Mouse (Mus musculus): ENCODE results near the gene Fam136a. TPM values are rescaled to one million over a fixed set of nuclear protein-coding genes. Genes with fewer than 3 reads are reported as not detected.
A peak's percentile ranks its signal among the peaks of the same experiment; 100 is the strongest.

Gene Fam136a
- total and polyA plus RNA-seq, 2 experiments from 2014 or later = 50.4 to 62.0 TPM

DNA sequence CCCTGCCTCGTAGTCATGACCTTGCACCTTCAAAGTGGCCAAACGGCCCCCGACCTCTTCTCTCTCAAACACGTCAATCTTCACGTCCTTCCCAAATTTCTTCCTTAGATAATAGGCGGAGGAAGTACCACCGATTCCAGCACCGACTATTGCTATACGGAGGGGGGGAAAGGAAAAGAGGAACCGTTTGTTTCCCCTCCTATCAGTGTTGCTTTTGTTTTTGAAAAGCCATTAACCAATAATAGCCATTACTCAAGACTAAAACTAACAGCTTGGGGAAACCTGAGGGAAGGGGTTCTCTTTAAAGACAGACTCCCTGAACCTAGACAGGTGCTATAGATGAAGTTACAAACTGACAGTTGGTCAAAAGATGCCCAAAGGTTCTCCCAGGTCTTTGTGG is 30.5 kb downstream of the Fam136a start:
- peak overlapping the region; percentile 95 for H3K4me3 ChIP-seq (ENCODE audit: low read depth, low read length)
- DNase-seq (ENCODE audit: low spot score) = no peak
- peak overlapping the region; percentile 98 for H3K9ac ChIP-seq (replicated peaks; ENCODE audit: low read length, poor library complexity, severe bottlenecking)
- no peak for ATAC-seq (ENCODE audit: low FRiP score)
- H3K4me1 ChIP-seq (ENCODE audit: insufficient read depth, low read length) = peaks cover 8% of the 10 kb centered on the region; the same call in 1 of the 2 replicates
- H3K36me3 ChIP-seq (ENCODE audit: insufficient read depth, low read length) = peaks cover 10% of the 10 kb centered on the region
- TF ChIP-seq CTCF (IDR thresholded peaks at IDR 0.05) = no peak
- WGBS = 13% methylated on average over 10 of the region's 10 CpGs
- H3K27ac ChIP-seq (ENCODE audit: low read depth, low read length) = peak overlapping the region; percentile 96
- H3K27me3 ChIP-seq (ENCODE audit: insufficient read depth, low read length) = no peaks in the 10 kb centered on the region
- H3K4me2 ChIP-seq (ENCODE audit: low read depth, low read length, poor library complexity, severe bottlenecking) = peak overlapping the region; percentile 72
- H3K9me3 ChIP-seq (ENCODE audit: low read length) = no peaks in the 10 kb centered on the region

GRCm38 (mm10) chr6:86396581-86397256 is 31.3 kb downstream of the Fam136a start, which contains the start of gene Pcyox1:
TSS of gene Pcyox1 (minus strand) at chr6:86397154.
- peak within 1 kb of the TSS; percentile 96 for H3K27ac ChIP-seq (ENCODE audit: low read depth, low read length)
- H3K27me3 ChIP-seq (ENCODE audit: insufficient read depth, low read length) = no peaks in the 10 kb centered on the region
- H3K4me2 ChIP-seq (ENCODE audit: low read depth, low read length, poor library complexity, severe bottlenecking) = peak within 1 kb of the TSS; percentile 72
- H3K4me1 ChIP-seq (ENCODE audit: insufficient read depth, low read length) = peaks cover 8% of the 10 kb centered on the region; the same call in 1 of the 2 replicates
- TF ChIP-seq CTCF (IDR thresholded peaks at IDR 0.05) = no peak
- peak within 1 kb of the TSS; percentile 95 for H3K4me3 ChIP-seq (ENCODE audit: low read depth, low read length)
- no peaks in the 10 kb centered on the region for H3K9me3 ChIP-seq (ENCODE audit: low read length)
- H3K9ac ChIP-seq (replicated peaks; ENCODE audit: low read length, poor library complexity, severe bottlenecking) = peak within 1 kb of the TSS; percentile 98
- WGBS = under 1% methylated on average over 51 of the region's 51 CpGs
- DNase-seq (ENCODE audit: low spot score) (peak; percentile 89), ATAC-seq (ENCODE audit: low FRiP score) (peak; percentile 92)
- peaks cover 3% of the 10 kb centered on the region for H3K36me3 ChIP-seq (ENCODE audit: insufficient read depth, low read length)

- H3K4me3 ChIP-seq (ENCODE audit: low read depth, low read length) = peak overlapping the region; percentile 95
- H3K9ac ChIP-seq (replicated peaks; ENCODE audit: low read length, poor library complexity, severe bottlenecking) = peak overlapping the region; percentile 98
- no peaks in the 10 kb centered on the region for H3K27me3 ChIP-seq (ENCODE audit: insufficient read depth, low read length)
- ATAC-seq (ENCODE audit: low FRiP score) (peak; percentile 67), DNase-seq (ENCODE audit: low spot score) (no peak)
- no peaks in the 10 kb centered on the region for H3K36me3 ChIP-seq (ENCODE audit: insufficient read depth, low read length)
- H3K9me3 ChIP-seq (ENCODE audit: low read length) = no peaks in the 10 kb centered on the region
- H3K4me1 ChIP-seq (ENCODE audit: insufficient read depth, low read length) = peaks cover 8% of the 10 kb centered on the region; the same call in 1 of the 2 replicates
- H3K27ac ChIP-seq (ENCODE audit: low read depth, low read length) = peak overlapping the region; percentile 96
- WGBS = 6% methylated on average over 14 of the region's 14 CpGs
- H3K4me2 ChIP-seq (ENCODE audit: low read depth, low read length, poor library complexity, severe bottlenecking) = peak overlapping the region; percentile 72
- peak; percentile 37; the same call in 1 of the 2 replicates for TF ChIP-seq CTCF (IDR thresholded peaks at IDR 0.05)
Observed at GRCm38 (mm10) chr6:86397257-86397980, 32.0 kb downstream of the Fam136a start.

- Histone ChIP-seq H3K4me2 (ENCODE audit: low read depth, low read length, poor library complexity, severe bottlenecking) (no peak overlapping the region), H3K36me3 (ENCODE audit: insufficient read depth, low read length) (no peaks in the 10 kb centered on the region), H3K9ac (replicated peaks; ENCODE audit: low read length, poor library complexity, severe bottlenecking) (no peak overlapping the region), H3K4me3 (ENCODE audit: low read depth, low read length) (no peak overlapping the region), H3K27me3 (ENCODE audit: insufficient read depth, low read length) (no peaks in the 10 kb centered on the region), H3K4me1 (ENCODE audit: insufficient read depth, low read length) (peaks cover 8% of the 10 kb centered on the region; the same call in 1 of the 2 replicates), H3K27ac (ENCODE audit: low read depth, low read length) (no peak overlapping the region), H3K9me3 (ENCODE audit: low read length) (no peaks in the 10 kb centered on the region)
- WGBS = 77% methylated on average over 2 of the region's 2 CpGs
- no peak for ATAC-seq (ENCODE audit: low FRiP score)
- no peak for TF ChIP-seq CTCF (IDR thresholded peaks at IDR 0.05)
- DNase-seq (ENCODE audit: low spot score) = no peak
Observed at GRCm38 (mm10) chr6:86398986-86399385, 33.5 kb downstream of the Fam136a start.

DNA sequence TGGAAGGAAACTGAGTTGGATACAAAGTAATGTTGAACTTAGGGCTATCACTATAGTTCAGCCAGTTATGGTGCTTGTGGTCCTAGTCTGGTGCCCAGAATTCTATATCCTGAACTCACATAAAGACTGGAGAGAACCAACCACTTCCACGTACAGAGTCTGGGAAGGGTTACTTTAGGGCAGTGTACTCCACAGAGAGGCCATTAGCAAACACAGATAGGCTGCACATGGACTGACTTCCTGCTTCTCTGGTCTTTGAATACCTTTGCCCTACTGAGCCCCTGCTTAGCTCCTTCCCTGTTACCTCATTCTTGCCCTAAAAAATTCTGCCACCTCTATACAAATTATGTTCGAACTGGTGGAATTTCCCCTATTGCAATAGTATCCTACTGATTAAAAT is 34.5 kb downstream of the Fam136a start:
- Histone ChIP-seq H3K27ac (ENCODE audit: low read depth, low read length) (no peak overlapping the region), H3K9ac (replicated peaks; ENCODE audit: low read length, poor library complexity, severe bottlenecking) (no peak overlapping the region), H3K4me2 (ENCODE audit: low read depth, low read length, poor library complexity, severe bottlenecking) (no peak overlapping the region), H3K4me3 (ENCODE audit: low read depth, low read length) (no peak overlapping the region), H3K36me3 (ENCODE audit: insufficient read depth, low read length) (no peaks in the 10 kb centered on the region), H3K4me1 (ENCODE audit: insufficient read depth, low read length) (peaks cover 6% of the 10 kb centered on the region; the same call in 1 of the 2 replicates), H3K9me3 (ENCODE audit: low read length) (no peaks in the 10 kb centered on the region), H3K27me3 (ENCODE audit: insufficient read depth, low read length) (no peaks in the 10 kb centered on the region)
- DNase-seq (ENCODE audit: low spot score) (no peak), ATAC-seq (ENCODE audit: low FRiP score) (no peak)
- 89% methylated on average over 2 of the region's 2 CpGs for WGBS
- no peak for TF ChIP-seq CTCF (IDR thresholded peaks at IDR 0.05)

DNA sequence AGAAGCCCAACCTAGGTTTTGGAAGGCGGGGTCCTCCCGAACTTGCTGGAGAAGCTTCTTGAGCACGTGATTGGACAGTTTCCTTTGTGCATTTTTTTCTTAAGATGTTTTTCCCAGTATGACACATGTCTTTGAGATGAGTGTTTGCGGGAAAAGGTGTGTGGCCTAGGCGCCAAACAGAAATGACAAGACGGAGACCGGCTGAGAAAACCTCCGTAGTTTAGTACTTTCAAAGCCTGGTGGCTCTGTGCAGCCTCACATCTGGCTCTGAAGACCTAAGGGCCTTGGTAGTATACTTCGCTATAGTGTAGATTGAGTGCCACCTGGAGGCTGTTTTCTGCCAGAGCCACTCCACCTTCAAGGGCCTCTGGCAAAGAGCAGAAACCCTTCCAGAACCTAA is 35.5 kb downstream of the Fam136a start:
- Histone ChIP-seq H3K9ac (replicated peaks; ENCODE audit: low read length, poor library complexity, severe bottlenecking) (no peak overlapping the region), H3K27ac (ENCODE audit: low read depth, low read length) (no peak overlapping the region), H3K27me3 (ENCODE audit: insufficient read depth, low read length) (no peaks in the 10 kb centered on the region), H3K9me3 (ENCODE audit: low read length) (no peaks in the 10 kb centered on the region), H3K4me2 (ENCODE audit: low read depth, low read length, poor library complexity, severe bottlenecking) (peak overlapping the region; percentile 36), H3K36me3 (ENCODE audit: insufficient read depth, low read length) (no peaks in the 10 kb centered on the region), H3K4me1 (ENCODE audit: insufficient read depth, low read length) (no peaks in the 10 kb centered on the region), H3K4me3 (ENCODE audit: low read depth, low read length) (peak overlapping the region; percentile 8; the same call in 1 of the 2 replicates)
- ATAC-seq (ENCODE audit: low FRiP score) (no peak), DNase-seq (ENCODE audit: low spot score) (peak; percentile 80)
- WGBS = 6% methylated on average over 9 of the region's 9 CpGs
- TF ChIP-seq CTCF (IDR thresholded peaks at IDR 0.05) = peak; percentile 77

Data from midbrain, postnatal 0 days (tissue).